Mouse (Mus musculus): Measurements from ENCODE around the gene Gm28230.

DNA sequence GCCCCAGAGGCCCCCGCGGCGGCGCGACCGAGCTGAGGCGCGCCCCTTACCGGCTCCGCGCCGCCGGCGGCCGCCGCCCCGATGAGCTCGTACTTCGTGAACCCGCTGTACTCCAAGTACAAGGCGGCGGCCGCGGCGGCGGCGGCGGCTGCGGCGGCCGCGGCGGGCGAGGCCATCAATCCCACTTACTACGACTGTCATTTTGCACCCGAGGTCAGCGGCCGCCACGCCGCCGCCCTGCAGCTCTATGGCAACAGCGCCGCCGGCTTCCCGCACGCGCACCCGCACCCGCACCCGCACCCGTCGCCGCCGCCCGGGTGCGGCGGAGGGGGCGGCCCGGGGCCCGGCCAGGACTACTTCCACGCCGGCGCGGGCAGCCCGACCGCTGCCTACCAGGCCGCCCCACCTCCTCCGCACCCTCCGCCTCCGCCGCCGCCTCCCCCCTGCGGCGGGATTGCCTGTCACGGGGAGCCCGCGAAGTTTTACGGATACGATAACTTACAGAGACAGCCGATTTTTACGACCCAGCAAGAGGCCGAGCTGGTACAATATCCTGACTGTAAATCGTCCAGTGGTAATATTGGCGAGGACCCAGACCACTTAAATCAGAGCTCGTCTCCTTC is 20.9 kb upstream of the Gm28230 start:
- TF ChIP-seq CTCF (IDR thresholded peaks at IDR 0.05; ENCODE audit: control insufficient read depth, insufficient read depth, insufficient read length) (no peak), USF1 (IDR thresholded peaks at IDR 0.05; ENCODE audit: low read depth) (no peak), MAX (IDR thresholded peaks at IDR 0.05) (no peak), MYOG (IDR thresholded peaks at IDR 0.05; ENCODE audit: control insufficient read depth, extremely low read depth, insufficient read length) (no peak), MYOD1 (IDR thresholded peaks at IDR 0.05; ENCODE audit: control insufficient read depth, insufficient read length, low read depth) (no peak), CEBPB (IDR thresholded peaks at IDR 0.05; ENCODE audit: low read depth) (no peak), FOSL1 (IDR thresholded peaks at IDR 0.05; ENCODE audit: insufficient read depth, low read length, poor library complexity, severe bottlenecking) (no peak)
